Mouse (Mus musculus): ENCODE results near the gene Gpd2. TPM values are rescaled to one million over a fixed set of nuclear protein-coding genes. Genes with fewer than 3 reads are reported as not detected.

The Gpd2 gene
- polyA plus RNA-seq, 1 experiment from 2014 or later: 28.0 TPM

DNA sequence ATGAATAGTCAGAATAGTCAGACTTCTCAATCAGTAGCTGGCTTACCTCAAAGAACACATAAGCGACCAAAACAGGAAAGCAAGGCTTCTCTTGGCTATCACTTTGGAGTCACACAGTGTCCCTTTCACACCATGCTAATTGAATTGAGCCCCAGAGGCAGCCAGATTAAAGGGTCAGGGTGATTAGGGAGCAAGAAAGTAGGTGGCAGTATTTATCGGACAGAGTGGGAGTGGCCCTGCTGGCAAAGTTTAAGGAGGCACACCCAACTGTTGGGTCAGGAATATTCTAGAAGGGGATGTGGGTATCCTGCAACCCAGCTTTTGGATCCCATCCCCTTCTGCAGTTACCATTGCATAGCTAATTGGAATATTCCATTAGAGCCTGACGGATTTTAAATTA, 80.9 kb downstream of the Gpd2 start:
- H3K4me2 ChIP-seq: no peak overlapping the region
- no peaks in the 10 kb centered on the region for H3K9me3 ChIP-seq
- ATAC-seq (ENCODE audit: low FRiP score, low read depth): no peak
- no peaks in the 10 kb centered on the region for H3K27me3 ChIP-seq
- no peak overlapping the region for H3K9ac ChIP-seq
- WGBS: 54% methylated on average over 3 of the region's 3 CpGs
- H3K36me3 ChIP-seq: no peaks in the 10 kb centered on the region
- H3K4me3 ChIP-seq: no peak overlapping the region
- H3K4me1 ChIP-seq (replicated peaks): no peaks in the 10 kb centered on the region
- H3K27ac ChIP-seq (replicated peaks): no peak overlapping the region

- Histone ChIP-seq H3K27ac (replicated peaks) (no peak overlapping the region), H3K36me3 (no peaks in the 10 kb centered on the region), H3K4me3 (no peak overlapping the region), H3K9me3 (no peaks in the 10 kb centered on the region), H3K9ac (no peak overlapping the region), H3K4me2 (no peak overlapping the region), H3K4me1 (replicated peaks) (no peaks in the 10 kb centered on the region), H3K27me3 (no peaks in the 10 kb centered on the region)
- WGBS: 91% methylated on average over 8 of the region's 8 CpGs
- no peak for ATAC-seq (ENCODE audit: low FRiP score, low read depth)
Observed at GRCm38 (mm10) chr2:57326091-57326490, 88.7 kb downstream of the Gpd2 start.

GRCm38 (mm10) chr2:57329327-57329726, 91.9 kb downstream of the Gpd2 start:
- Histone ChIP-seq H3K27me3 (no peaks in the 10 kb centered on the region), H3K36me3 (no peaks in the 10 kb centered on the region), H3K4me1 (replicated peaks) (no peaks in the 10 kb centered on the region), H3K4me3 (no peak overlapping the region), H3K9me3 (no peaks in the 10 kb centered on the region), H3K27ac (replicated peaks) (no peak overlapping the region), H3K4me2 (no peak overlapping the region), H3K9ac (no peak overlapping the region)
- 76% methylated on average over 7 of the region's 7 CpGs for WGBS
- no peak for ATAC-seq (ENCODE audit: low FRiP score, low read depth)

DNA sequence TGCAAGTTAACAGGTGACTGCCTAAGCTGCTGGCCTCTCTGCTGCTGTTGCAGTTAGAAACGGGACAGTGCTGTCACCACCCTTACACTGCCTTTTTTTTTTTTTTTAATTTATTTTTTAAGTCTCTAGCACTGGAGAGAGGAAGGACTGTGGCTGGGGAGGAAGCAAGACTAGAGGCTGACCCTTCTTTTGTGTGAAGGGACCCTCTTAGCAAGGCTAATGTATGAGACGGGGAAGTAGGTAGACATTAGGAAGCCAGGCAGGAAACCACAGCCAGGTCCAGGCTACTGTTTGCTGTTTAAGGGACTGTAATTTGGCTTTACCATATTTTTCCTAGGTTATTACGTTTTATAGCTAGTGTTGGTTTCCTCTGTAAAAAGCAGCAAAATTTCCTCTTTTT, 93.4 kb downstream of the Gpd2 start:
- ATAC-seq (ENCODE audit: low FRiP score, low read depth): no peak

DNA sequence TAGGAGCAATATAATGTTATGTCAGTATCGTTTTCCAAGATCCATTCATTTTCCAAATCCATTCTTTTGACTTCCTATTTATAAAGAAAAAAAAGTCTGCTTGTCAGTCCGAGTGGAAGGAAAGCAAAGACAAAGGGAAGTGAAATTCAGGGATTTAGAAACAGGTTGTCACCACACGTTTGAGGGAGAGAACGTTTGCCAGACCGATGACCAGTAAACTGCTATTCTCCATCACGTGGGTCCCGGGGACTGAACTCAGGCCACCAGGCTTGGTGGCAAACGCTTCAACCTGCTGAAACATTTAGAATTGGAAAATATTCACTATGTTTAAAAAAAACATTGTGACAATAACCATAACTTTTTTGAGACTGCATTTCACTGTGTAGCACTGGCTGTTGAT, 93.8 kb downstream of the Gpd2 start:
- WGBS: 88% methylated on average over 8 of the region's 8 CpGs
- Histone ChIP-seq H3K27me3 (no peaks in the 10 kb centered on the region), H3K4me2 (no peak overlapping the region), H3K36me3 (no peaks in the 10 kb centered on the region), H3K4me3 (no peak overlapping the region), H3K27ac (replicated peaks) (no peak overlapping the region), H3K9ac (no peak overlapping the region), H3K4me1 (replicated peaks) (no peaks in the 10 kb centered on the region), H3K9me3 (no peaks in the 10 kb centered on the region)
- ATAC-seq (ENCODE audit: low FRiP score, low read depth): no peak

More for the DNA sequence above, 93.4 kb downstream of the Gpd2 start:
- H3K9me3 ChIP-seq: no peaks in the 10 kb centered on the region
- no peaks in the 10 kb centered on the region for H3K36me3 ChIP-seq
- H3K27me3 ChIP-seq: no peaks in the 10 kb centered on the region
- no peak overlapping the region for H3K27ac ChIP-seq (replicated peaks)
- 78% methylated on average over 3 of the region's 3 CpGs for WGBS
- no peak overlapping the region for H3K4me2 ChIP-seq
- H3K4me3 ChIP-seq: no peak overlapping the region
- no peaks in the 10 kb centered on the region for H3K4me1 ChIP-seq (replicated peaks)
- no peak overlapping the region for H3K9ac ChIP-seq

DNA sequence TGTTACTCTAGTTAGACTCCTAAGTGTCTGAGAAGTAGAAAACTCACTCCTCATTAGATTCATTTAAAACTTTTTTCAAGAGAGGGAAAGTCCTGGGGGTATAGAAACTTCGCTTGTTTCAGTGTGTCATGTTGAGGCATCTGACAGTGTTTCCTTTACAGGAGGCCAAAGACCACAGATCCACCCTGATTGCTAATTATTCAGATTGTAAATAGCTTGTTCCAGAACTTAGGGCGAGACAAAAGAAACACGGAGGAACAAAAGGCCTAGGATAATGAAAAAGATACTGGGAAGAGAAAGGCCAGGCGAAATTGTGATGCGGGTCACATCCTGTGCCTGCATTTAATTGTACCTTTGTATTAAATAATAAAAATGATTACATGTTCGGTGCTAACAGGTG, 96.0 kb downstream of the Gpd2 start:
- ATAC-seq (ENCODE audit: low FRiP score, low read depth): no peak

DNA sequence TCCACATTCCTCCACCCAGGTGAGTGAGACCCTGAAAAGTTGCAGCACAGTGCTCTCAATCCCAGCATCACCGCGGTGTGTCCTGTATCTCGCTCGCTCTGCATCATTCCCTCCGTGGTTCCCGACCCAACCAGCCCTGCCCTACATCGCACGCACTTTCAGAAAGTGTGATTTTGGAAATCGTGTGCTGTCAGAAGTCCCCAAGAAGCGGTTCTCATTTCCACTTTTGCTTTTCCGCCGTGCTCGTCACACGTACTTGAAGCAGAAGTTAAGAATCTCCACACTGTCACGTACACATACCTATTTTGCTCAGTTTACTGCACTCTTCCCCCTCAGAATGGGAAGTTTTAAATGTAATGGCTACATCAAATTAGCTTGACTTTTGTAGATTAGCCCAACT, 98.0 kb downstream of the Gpd2 start:
- no peak for ATAC-seq (ENCODE audit: low FRiP score, low read depth)
- H3K27me3 ChIP-seq: no peaks in the 10 kb centered on the region
- H3K4me2 ChIP-seq: no peak overlapping the region
- no peaks in the 10 kb centered on the region for H3K9me3 ChIP-seq
- no peak overlapping the region for H3K27ac ChIP-seq (replicated peaks)
- no peaks in the 10 kb centered on the region for H3K4me1 ChIP-seq (replicated peaks)
- H3K4me3 ChIP-seq: no peak overlapping the region
- H3K36me3 ChIP-seq: no peaks in the 10 kb centered on the region
- 90% methylated on average over 15 of the region's 15 CpGs for WGBS
- H3K9ac ChIP-seq: no peak overlapping the region

More for the DNA sequence above, 96.0 kb downstream of the Gpd2 start:
- WGBS: 52% methylated on average over 6 of the region's 6 CpGs
- Histone ChIP-seq H3K4me3 (no peak overlapping the region), H3K27me3 (no peaks in the 10 kb centered on the region), H3K9me3 (no peaks in the 10 kb centered on the region), H3K27ac (replicated peaks) (no peak overlapping the region), H3K36me3 (no peaks in the 10 kb centered on the region), H3K9ac (no peak overlapping the region), H3K4me1 (replicated peaks) (no peaks in the 10 kb centered on the region), H3K4me2 (no peak overlapping the region)

DNA sequence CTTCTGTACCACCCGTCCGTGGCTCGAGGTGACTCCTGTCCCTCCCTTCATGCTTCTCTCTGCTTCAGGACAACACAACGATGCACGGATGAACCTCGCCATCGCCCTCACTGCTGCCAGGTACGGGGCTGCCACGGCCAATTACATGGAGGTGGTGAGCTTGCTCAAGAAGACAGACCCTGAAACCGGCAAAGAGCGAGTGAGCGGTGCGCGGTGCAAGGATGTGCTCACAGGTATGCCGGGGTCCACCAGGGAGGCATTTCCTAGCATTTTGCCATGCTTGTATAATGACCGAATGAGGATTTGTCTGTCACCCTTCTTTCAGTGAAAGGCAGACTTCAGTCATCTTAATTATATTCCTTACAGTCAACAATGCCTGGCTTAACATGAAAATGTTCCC, 101.3 kb downstream of the Gpd2 start:
- Histone ChIP-seq H3K4me1 (replicated peaks) (no peaks in the 10 kb centered on the region), H3K4me3 (no peak overlapping the region), H3K36me3 (no peaks in the 10 kb centered on the region), H3K27ac (replicated peaks) (no peak overlapping the region), H3K9ac (no peak overlapping the region), H3K4me2 (no peak overlapping the region), H3K27me3 (no peaks in the 10 kb centered on the region), H3K9me3 (no peaks in the 10 kb centered on the region)
- 86% methylated on average over 16 of the region's 16 CpGs for WGBS
- no peak for ATAC-seq (ENCODE audit: low FRiP score, low read depth)

GRCm38 (mm10) chr2:57342910-57343309, 105.5 kb downstream of the Gpd2 start:
- Histone ChIP-seq H3K4me3 (no peak overlapping the region), H3K36me3 (no peaks in the 10 kb centered on the region), H3K27me3 (no peaks in the 10 kb centered on the region), H3K9me3 (no peaks in the 10 kb centered on the region), H3K9ac (no peak overlapping the region), H3K4me2 (no peak overlapping the region), H3K27ac (replicated peaks) (no peak overlapping the region), H3K4me1 (replicated peaks) (no peaks in the 10 kb centered on the region)
- ATAC-seq (ENCODE audit: low FRiP score, low read depth): no peak
- 54% methylated on average over 1 of the region's 1 CpGs for WGBS

DNA sequence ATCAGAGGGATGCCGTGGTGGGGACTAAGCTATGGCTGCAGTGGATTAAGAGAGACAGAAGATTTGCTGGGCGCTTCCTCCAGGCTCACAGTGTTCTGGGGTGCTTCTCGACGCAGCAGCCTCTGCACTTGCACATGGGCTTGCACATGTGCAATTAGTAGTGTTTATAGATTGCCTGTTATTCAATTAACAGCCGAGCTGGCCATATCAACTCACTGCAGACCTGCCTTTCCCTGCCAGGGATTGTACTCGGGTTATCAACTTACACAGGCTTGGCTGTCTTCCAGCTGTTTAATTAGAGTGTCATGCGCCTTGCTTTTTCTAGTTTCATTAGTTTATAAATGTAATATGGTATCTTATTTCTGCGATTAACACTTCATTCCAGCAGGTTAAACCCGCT, 113.2 kb downstream of the Gpd2 start:
- H3K36me3 ChIP-seq: no peaks in the 10 kb centered on the region
- H3K27me3 ChIP-seq: no peaks in the 10 kb centered on the region
- no peak overlapping the region for H3K4me3 ChIP-seq
- H3K27ac ChIP-seq (replicated peaks): no peak overlapping the region
- H3K4me2 ChIP-seq: no peak overlapping the region
- no peaks in the 10 kb centered on the region for H3K9me3 ChIP-seq
- no peak overlapping the region for H3K9ac ChIP-seq
- peaks cover 7% of the 10 kb centered on the region for H3K4me1 ChIP-seq (replicated peaks)
- WGBS: 45% methylated on average over 9 of the region's 9 CpGs
- ATAC-seq (ENCODE audit: low FRiP score, low read depth): peak; percentile 76

DNA sequence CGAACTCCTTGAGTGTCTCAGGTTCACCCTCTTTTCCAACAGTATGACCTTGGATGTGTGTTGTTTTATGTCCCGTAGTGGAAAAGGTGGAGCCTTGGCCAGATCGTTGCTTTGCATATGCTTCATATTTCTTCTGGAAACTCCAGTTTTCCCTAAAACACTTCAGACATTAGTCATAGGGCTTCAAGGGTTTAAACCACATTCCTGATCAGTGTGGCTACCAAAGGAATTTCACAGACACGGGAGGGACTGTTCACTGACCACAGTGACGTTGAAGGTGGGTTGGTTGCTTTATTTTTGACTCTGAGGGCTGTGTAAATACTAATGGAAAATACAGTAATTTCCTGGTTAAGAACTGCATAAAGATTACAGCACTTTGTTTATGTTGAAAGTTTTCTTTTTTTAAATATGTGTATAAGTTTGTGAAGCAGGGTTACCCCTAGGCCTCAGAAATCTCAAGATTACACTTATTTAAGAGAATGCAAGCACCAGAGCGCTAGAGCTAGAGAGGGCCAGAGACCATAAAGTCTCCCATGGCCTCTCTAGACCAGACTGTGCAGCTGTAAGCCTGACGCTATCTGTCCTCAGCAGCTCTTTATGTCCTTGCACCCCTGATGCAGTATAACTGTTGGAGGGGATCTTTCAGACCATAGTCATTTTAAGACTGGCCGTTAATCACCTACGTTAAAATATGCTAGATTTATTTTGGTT, 116.4 kb downstream of the Gpd2 start:
- 94% methylated on average over 9 of the region's 9 CpGs for WGBS
- H3K9me3 ChIP-seq: no peaks in the 10 kb centered on the region
- no peak for ATAC-seq (ENCODE audit: low FRiP score, low read depth)
- no peak overlapping the region for H3K9ac ChIP-seq
- no peaks in the 10 kb centered on the region for H3K36me3 ChIP-seq
- H3K4me2 ChIP-seq: no peak overlapping the region
- H3K27ac ChIP-seq (replicated peaks): no peak overlapping the region
- H3K4me1 ChIP-seq (replicated peaks): peaks cover 7% of the 10 kb centered on the region
- no peak overlapping the region for H3K4me3 ChIP-seq
- no peaks in the 10 kb centered on the region for H3K27me3 ChIP-seq

- Histone ChIP-seq H3K27ac (replicated peaks) (no peak overlapping the region), H3K4me3 (no peak overlapping the region), H3K4me1 (replicated peaks) (peaks cover 7% of the 10 kb centered on the region), H3K9ac (no peak overlapping the region), H3K9me3 (no peaks in the 10 kb centered on the region), H3K36me3 (no peaks in the 10 kb centered on the region), H3K27me3 (no peaks in the 10 kb centered on the region), H3K4me2 (no peak overlapping the region)
- no peak for ATAC-seq (ENCODE audit: low FRiP score, low read depth)
- WGBS: 90% methylated on average over 3 of the region's 3 CpGs
Observed at GRCm38 (mm10) chr2:57354848-57355247, 117.4 kb downstream of the Gpd2 start.

GRCm38 (mm10) chr2:57356222-57356822, 118.9 kb downstream of the Gpd2 start:
- Histone ChIP-seq H3K27ac (replicated peaks) (no peak overlapping the region), H3K9ac (no peak overlapping the region)
- WGBS: 83% methylated on average over 12 of the region's 12 CpGs

More at GRCm38 (mm10) chr2:57356222-57356822, 118.9 kb downstream of the Gpd2 start:
- Histone ChIP-seq H3K27me3 (no peaks in the 10 kb centered on the region), H3K4me3 (no peak overlapping the region), H3K36me3 (no peaks in the 10 kb centered on the region), H3K4me1 (replicated peaks) (no peaks in the 10 kb centered on the region), H3K4me2 (no peak overlapping the region), H3K9me3 (no peaks in the 10 kb centered on the region)
- no peak for ATAC-seq (ENCODE audit: low FRiP score, low read depth)
